Mouse (Mus musculus): Measurements from ENCODE around the gene Tpp1.
"Not testable (repeated sequence)": the region's sequence is repeated elsewhere in the genome, so short reads cannot be mapped to it uniquely, and the experiment has no call there.

Gene Tpp1

GRCm38 (mm10) chr7:105762517-105763270 is 10.7 kb upstream of the Tpp1 start:
- no peak for DNase-seq (ENCODE audit: low read depth)

- DNase-seq (ENCODE audit: low read depth): no peak
These were observed 9.9 kb upstream of the Tpp1 start for GRCm38 (mm10) chr7:105761813-105762484.

- DNase-seq (ENCODE audit: low read depth): no peak
These were observed 1.2 kb upstream of the Tpp1 start for GRCm38 (mm10) chr7:105753281-105753680.

GRCm38 (mm10) chr7:105752716-105753115 is 681 bp upstream of the Tpp1 start:
- no peak for DNase-seq (ENCODE audit: low read depth)

GRCm38 (mm10) chr7:105747776-105748175 is 4.3 kb downstream of the Tpp1 start:
- no peak for DNase-seq (ENCODE audit: low read depth)

GRCm38 (mm10) chr7:105743926-105744590 is 8.0 kb downstream of the Tpp1 start, which contains the start of gene Taf10:
Gene Taf10, minus strand, starts transcription at chr7:105744361.
- peak; percentile 94 for DNase-seq (ENCODE audit: low read depth)

- DNase-seq (ENCODE audit: low read depth): not testable (repeated sequence)
These were observed 8.6 kb downstream of the Tpp1 start for GRCm38 (mm10) chr7:105743246-105743925.

- not testable (repeated sequence) for DNase-seq (ENCODE audit: low read depth)
These were observed 9.4 kb downstream of the Tpp1 start for GRCm38 (mm10) chr7:105742539-105743215.

- no peak for DNase-seq (ENCODE audit: low read depth)
These were observed 10.1 kb downstream of the Tpp1 start for GRCm38 (mm10) chr7:105741978-105742377.

- DNase-seq (ENCODE audit: low read depth): no peak
These were observed 11.2 kb downstream of the Tpp1 start for GRCm38 (mm10) chr7:105740851-105741250.

- no peak for DNase-seq (ENCODE audit: low read depth)
These were observed 11.8 kb downstream of the Tpp1 start for GRCm38 (mm10) chr7:105740089-105740795.

GRCm38 (mm10) chr7:105738948-105739347 is 13.1 kb downstream of the Tpp1 start:
- DNase-seq (ENCODE audit: low read depth): peak; percentile 91

- no peak for DNase-seq (ENCODE audit: low read depth)
These were observed 13.7 kb downstream of the Tpp1 start for GRCm38 (mm10) chr7:105738286-105738685.

- peak; percentile 36 for DNase-seq (ENCODE audit: low read depth)
These were observed 14.4 kb downstream of the Tpp1 start for GRCm38 (mm10) chr7:105737648-105738047.

GRCm38 (mm10) chr7:105736911-105737521 is 15.0 kb downstream of the Tpp1 start, which contains the start of gene Rrp8:
Gene Rrp8, minus strand, starts transcription at chr7:105737385.
- peak; percentile 50 for DNase-seq (ENCODE audit: low read depth)

GRCm38 (mm10) chr7:105736264-105736901 is 15.7 kb downstream of the Tpp1 start, which contains the start of gene Ilk:
Gene Ilk, plus strand, starts transcription at chr7:105736592.
- DNase-seq (ENCODE audit: low read depth): peak; percentile 93

GRCm38 (mm10) chr7:105735464-105735863 is 16.6 kb downstream of the Tpp1 start:
- not testable (repeated sequence) for DNase-seq (ENCODE audit: low read depth)

- DNase-seq (ENCODE audit: low read depth): no peak
These were observed 17.2 kb downstream of the Tpp1 start for GRCm38 (mm10) chr7:105734826-105735225.

- no peak for DNase-seq (ENCODE audit: low read depth)
These were observed 18.2 kb downstream of the Tpp1 start for GRCm38 (mm10) chr7:105733836-105734235.
